Comparison of ENCODE assay signal across 26 mouse cellular contexts in the genomic region with DNA sequence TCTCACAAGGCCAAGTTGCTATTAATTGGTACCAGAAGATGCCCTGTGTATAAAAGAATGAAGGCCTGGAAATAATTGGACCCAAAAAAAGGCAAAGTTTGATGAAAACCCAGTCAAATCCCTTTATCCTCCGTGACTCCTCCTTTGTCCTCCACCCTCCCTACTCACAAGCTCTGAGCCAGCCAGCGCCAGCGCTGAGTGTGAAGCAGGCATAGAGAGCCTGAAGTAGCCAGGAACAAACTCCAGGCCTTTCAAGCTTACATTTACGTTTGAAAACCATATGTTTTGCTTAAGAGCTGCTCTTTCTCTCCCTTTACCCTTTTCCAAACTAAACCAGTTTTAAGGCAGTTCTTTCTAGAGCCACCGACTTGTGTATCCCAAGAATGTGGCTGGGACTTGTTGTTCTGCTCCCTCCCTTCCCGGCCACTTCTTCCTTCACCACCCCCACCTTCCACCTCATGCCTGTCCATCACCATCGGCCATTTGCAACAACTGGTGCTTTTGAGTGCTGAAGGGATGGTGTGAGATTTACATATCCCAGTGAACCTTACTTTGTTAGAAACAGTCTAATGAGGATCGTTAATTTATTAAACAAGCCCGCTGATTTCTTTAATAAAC. TPM values are rescaled to one million over a fixed set of nuclear protein-coding genes. Genes with fewer than 3 reads are reported as not detected.
A peak's percentile ranks its signal among the peaks of the same experiment; 100 is the strongest.
DNase-seq lines count a peak whose midpoint lies in the region; ATAC-seq and TF ChIP-seq lines count a peak whose summit lies in the region.
"Had no signal": no experiment of that assay in that cellular context is flagged by ENCODE, and none has a peak within 500 bp of the region (broad histone marks: within the 10 kb centered on the region; RNA-seq: fewer than 3 reads in every experiment).

No protein-coding gene starts in this region.

- peak overlapping the region; percentile 40 for H3K27ac ChIP-seq in gastrocnemius, adult 2 months
- no peak overlapping the region for H3K27ac ChIP-seq in embryonic facial prominence, embryonic 14.5 days (replicated peaks; ENCODE audit: low read depth, low read length)
- no peak overlapping the region for H3K27ac ChIP-seq in left cerebral cortex, adult 2 months
- H3K27ac ChIP-seq: embryonic facial prominence, embryonic 12.5 days; hindbrain, embryonic 15.5 days; kidney, postnatal 0 days had no signal

- intact Hi-C loops in gastrocnemius, adult 2 months (cut with DNase I) = no loop called here
- intact Hi-C loops in gastrocnemius, postnatal 14 days (cut with DNase I; ENCODE audit: low total_unique reads) = no loop called here
- intact Hi-C loops in left cerebral cortex, adult 2 months (cut with DNase I) = no loop called here
- intact Hi-C loops in heart, postnatal 14 days (cut with DNase I) = no loop called here

- H3K4me1 ChIP-seq in embryonic facial prominence, embryonic 14.5 days (ENCODE audit: control insufficient read depth, insufficient read depth, low read length) = no peaks in the 10 kb centered on the region
- H3K4me1 ChIP-seq: embryonic facial prominence, embryonic 12.5 days; hindbrain, embryonic 15.5 days had no signal

- no peak overlapping the region for H3K4me2 ChIP-seq in embryonic facial prominence, embryonic 14.5 days (ENCODE audit: low read depth, low read length)
- H3K4me2 ChIP-seq: embryonic facial prominence, embryonic 12.5 days; hindbrain, embryonic 15.5 days had no signal

- no peak overlapping the region for H3K9ac ChIP-seq in embryonic facial prominence, embryonic 14.5 days (ENCODE audit: low read depth, low read length)
- H3K9ac ChIP-seq: embryonic facial prominence, embryonic 12.5 days; hindbrain, embryonic 15.5 days had no signal

- H3K36me3 ChIP-seq in embryonic facial prominence, embryonic 14.5 days (ENCODE audit: control insufficient read depth, insufficient read depth, low read length) = no peaks in the 10 kb centered on the region
- H3K36me3 ChIP-seq: embryonic facial prominence, embryonic 12.5 days; hindbrain, embryonic 15.5 days had no signal

- DNase-seq in embryo, embryonic 10.5 days (ENCODE audit: low spot score) = peak; percentile 29
- no peak for DNase-seq in embryo, embryonic 9.5 days (ENCODE audit: extremely low spot score)
- peak; percentile 25 for DNase-seq in gastrocnemius, adult 2 months
- no peak for DNase-seq in gastrocnemius, postnatal 14 days
- DNase-seq in NIH3T3 (ENCODE audit: low read depth) = peak; percentile 29
- peak; percentile 40 for DNase-seq in embryonic facial prominence, embryonic 14.5 days (ENCODE audit: low spot score)
- DNase-seq in left cerebral cortex, adult 2 months (ENCODE audit: extremely low spot score in 1 of 2, low spot score in 2 of 2) = no peak
- no peak for DNase-seq in heart, postnatal 14 days
- DNase-seq: B cell, adult 2 months; cerebellum, adult 9-10 months; gastrocnemius, postnatal 10 days; heart, postnatal 10 days; kidney, adult 11 months; left cerebral cortex, postnatal 4 days; lung, adult 18-20 months; right cerebral cortex, adult 18-20 months; spleen, adult 18-20 months; thymus, adult 2 months had no signal

- no peak overlapping the region for H3K4me3 ChIP-seq in gastrocnemius, adult 2 months
- no peak overlapping the region for H3K4me3 ChIP-seq in embryonic facial prominence, embryonic 14.5 days (ENCODE audit: low read depth, low read length)
- H3K4me3 ChIP-seq in left cerebral cortex, adult 2 months = no peak overlapping the region
- H3K4me3 ChIP-seq: embryonic facial prominence, embryonic 12.5 days; hindbrain, embryonic 15.5 days had no signal

- H3K27me3 ChIP-seq in embryonic facial prominence, embryonic 14.5 days (replicated peaks; ENCODE audit: control insufficient read depth, insufficient read depth, low read length) = no peaks in the 10 kb centered on the region
- H3K27me3 ChIP-seq: embryonic facial prominence, embryonic 12.5 days; hindbrain, embryonic 15.5 days had no signal

- TF ChIP-seq CTCF in gastrocnemius, adult 2 months (IDR thresholded peaks at IDR 0.05) = no peak
- no peak for TF ChIP-seq CTCF in left cerebral cortex, adult 2 months (IDR thresholded peaks at IDR 0.05)

- H3K9me3 ChIP-seq in embryonic facial prominence, embryonic 14.5 days (ENCODE audit: control insufficient read depth, low read length) = no peaks in the 10 kb centered on the region
- H3K9me3 ChIP-seq: embryonic facial prominence, embryonic 12.5 days; hindbrain, embryonic 15.5 days had no signal

- WGBS in embryonic facial prominence, embryonic 14.5 days = 33% methylated on average over 9 of the region's 9 CpGs

- peak; percentile 67; the same call in 1 of the 2 replicates for ATAC-seq in embryonic facial prominence, embryonic 14.5 days (ENCODE audit: low read depth)

RNA-seq across cellular contexts. Expression of gene Myoc, which starts 29.2 kb away (rescaled TPM):
- total RNA-seq in gastrocnemius, adult 2 months (2021) = 10 to 100 TPM; 37.8 to 63.6 TPM
- 10 to 100 TPM; 13.4 to 14.3 TPM for total RNA-seq in gastrocnemius, postnatal 14 days (2021)
- polyA plus RNA-seq in embryonic facial prominence, embryonic 14.5 days (2014; fragmentation: Nextera tagmentation; extraction: Ambion mirVana) = 0.26 TPM in 1 of 2 replicates, not detected in the other
- total RNA-seq in left cerebral cortex, adult 2 months (2021) = 1 to 10 TPM; 6.2 to 6.7 TPM
- total RNA-seq in heart, postnatal 14 days (2021) = 1 to 10 TPM in 1 of 2 experiments, under 1 TPM in 1; 0.71 to 1.3 TPM
- total RNA-seq: liver, adult 2 months; megakaryocyte-erythroid progenitor cell, adult 5-6 weeks had no signal
- polyA plus RNA-seq: embryonic facial prominence, embryonic 12.5 days; liver, adult 2 months; stomach, embryonic 14.5 days had no signal

RNA-seq across cellular contexts. Expression of gene Vamp4, which starts 39.4 kb away (rescaled TPM):
- 10 to 100 TPM; 18.3 to 21.1 TPM for total RNA-seq in gastrocnemius, adult 2 months (2021)
- 10 to 100 TPM; 14.6 to 16.0 TPM for total RNA-seq in gastrocnemius, postnatal 14 days (2021)
- 62.1 and 63.7 TPM in 2 replicates for polyA plus RNA-seq in embryonic facial prominence, embryonic 14.5 days (2014; fragmentation: Nextera tagmentation; extraction: Ambion mirVana)
- total RNA-seq in left cerebral cortex, adult 2 months (2021) = 100 to 1,000 TPM; 107 to 108 TPM
- 10 to 100 TPM; 19.1 to 20.3 TPM for total RNA-seq in heart, postnatal 14 days (2021)

RNA-seq across cellular contexts. Expression of gene Myocos, which starts 48.3 kb away (rescaled TPM):
- not detected for total RNA-seq in gastrocnemius, adult 2 months (2021)
- not detected for total RNA-seq in gastrocnemius, postnatal 14 days (2021)
- polyA plus RNA-seq in embryonic facial prominence, embryonic 14.5 days (2014; fragmentation: Nextera tagmentation; extraction: Ambion mirVana) = not detected in 2 replicates
- total RNA-seq in left cerebral cortex, adult 2 months (2021) = not detected
- total RNA-seq in heart, postnatal 14 days (2021) = not detected
- total RNA-seq: gastrocnemius, postnatal 10 days; heart, postnatal 10 days; layer of hippocampus, adult 18-20 months; left cerebral cortex, postnatal 4 days; liver, adult 2 months; megakaryocyte-erythroid progenitor cell, adult 5-6 weeks had no signal
- polyA plus RNA-seq: embryonic facial prominence, embryonic 12.5 days; hindbrain, embryonic 15.5 days; kidney, postnatal 0 days; liver, adult 2 months; stomach, embryonic 14.5 days; urinary bladder, adult 2 months had no signal

Comparison
In these comparisons a context has a peak if more than half of its experiments do, and no peak if none do; other contexts are left out.
1. DNase-seq: peak in embryo, embryonic 10.5 days (single experiment), gastrocnemius, adult 2 months (single experiment), NIH3T3 (single experiment) and embryonic facial prominence, embryonic 14.5 days (single experiment); none in embryo, embryonic 9.5 days (single experiment), gastrocnemius, postnatal 14 days (single experiment), left cerebral cortex, adult 2 months (0 of 2) and heart, postnatal 14 days (0 of 2).
2. RNA of gene Vamp4, which starts 39.4 kb away (total RNA-seq): 107 to 108 TPM in left cerebral cortex, adult 2 months; 18.3 to 21.1 TPM in gastrocnemius, adult 2 months, 19.1 to 20.3 TPM in heart, postnatal 14 days and 14.6 to 16.0 TPM in gastrocnemius, postnatal 14 days; every median in the first group is over 4 times any median in the second.